Mouse (Mus musculus): Measurements from ENCODE around the gene Akna. TPM values are rescaled to one million over a fixed set of nuclear protein-coding genes. Genes with fewer than 3 reads are reported as not detected.
"Not testable (repeated sequence)": the region's sequence is repeated elsewhere in the genome, so short reads cannot be mapped to it uniquely, and the experiment has no call there.

The Akna gene
- polyA plus RNA-seq, 1 experiment, result 1.9 TPM

GRCm38 (mm10) chr4:63338414-63339076 is 64.6 kb downstream of the Akna start:
- Histone ChIP-seq H3K27me3 (ENCODE audit: control insufficient read depth, insufficient read depth, low read length) (no peaks in the 10 kb centered on the region), H3K27ac (ENCODE audit: insufficient read depth, low read length) (no peak overlapping the region), H3K4me1 (ENCODE audit: control insufficient read depth, insufficient read depth, low read length) (no peaks in the 10 kb centered on the region), H3K4me3 (replicated peaks; ENCODE audit: insufficient read depth, low read depth, low read length) (no peak overlapping the region)
- DNase-seq, result peak in 1 of 2 experiments; percentile 32
- no peak for TF ChIP-seq CTCF (IDR thresholded peaks at IDR 0.05; ENCODE audit: borderline replicate concordance, insufficient read depth, low read depth, low read length)
- 14% methylated on average over 3 of the region's 3 CpGs for WGBS

GRCm38 (mm10) chr4:63333403-63333802 is 69.8 kb downstream of the Akna start:
- no peak for DNase-seq
- no peaks in the 10 kb centered on the region for H3K4me1 ChIP-seq (ENCODE audit: control insufficient read depth, insufficient read depth, low read length)
- no peaks in the 10 kb centered on the region for H3K27me3 ChIP-seq (ENCODE audit: control insufficient read depth, insufficient read depth, low read length)
- no peak for TF ChIP-seq POLR2A (IDR thresholded peaks at IDR 0.05; ENCODE audit: borderline replicate concordance, insufficient read depth, low read length)
- no peak for TF ChIP-seq CTCF (IDR thresholded peaks at IDR 0.05; ENCODE audit: borderline replicate concordance, insufficient read depth, low read depth, low read length)
- 56% methylated on average over 4 of the region's 4 CpGs for WGBS
- no peak overlapping the region for H3K27ac ChIP-seq (ENCODE audit: insufficient read depth, low read length)
- H3K4me3 ChIP-seq (replicated peaks; ENCODE audit: insufficient read depth, low read depth, low read length), result no peak overlapping the region

GRCm38 (mm10) chr4:63323275-63323815 is 79.8 kb downstream of the Akna start:
- Histone ChIP-seq H3K4me3 (replicated peaks; ENCODE audit: insufficient read depth, low read depth, low read length) (no peak overlapping the region), H3K27me3 (ENCODE audit: control insufficient read depth, insufficient read depth, low read length) (no peaks in the 10 kb centered on the region), H3K4me1 (ENCODE audit: control insufficient read depth, insufficient read depth, low read length) (no peaks in the 10 kb centered on the region), H3K27ac (ENCODE audit: insufficient read depth, low read length) (no peak overlapping the region)
- DNase-seq, result no peak
- TF ChIP-seq CTCF (IDR thresholded peaks at IDR 0.05; ENCODE audit: borderline replicate concordance, insufficient read depth, low read depth, low read length), result no peak
- TF ChIP-seq POLR2A (IDR thresholded peaks at IDR 0.05; ENCODE audit: borderline replicate concordance, insufficient read depth, low read length), result no peak
- 86% methylated on average over 8 of the region's 8 CpGs for WGBS

- not testable (repeated sequence) for H3K4me1 ChIP-seq (ENCODE audit: control insufficient read depth, insufficient read depth, low read length); H3K27ac ChIP-seq (ENCODE audit: insufficient read depth, low read length); H3K27me3 ChIP-seq (ENCODE audit: control insufficient read depth, insufficient read depth, low read length); H3K4me3 ChIP-seq (replicated peaks; ENCODE audit: insufficient read depth, low read depth, low read length)
- 22% methylated on average over 3 of the region's 3 CpGs for WGBS
- DNase-seq, result peak; percentile 47 to 75
- TF ChIP-seq CTCF (IDR thresholded peaks at IDR 0.05; ENCODE audit: borderline replicate concordance, insufficient read depth, low read depth, low read length), result peak; percentile 81
These were observed 83.6 kb downstream of the Akna start for GRCm38 (mm10) chr4:63319566-63319965.

Other genes with a start within 250 kb of the Akna start
- gene Ambp, start 248.6 kb downstream of the Akna start, polyA plus RNA-seq (2012; rRNA removed), result not detected in 2 replicates
- gene Kif12, start 231.2 kb downstream of the Akna start, polyA plus RNA-seq (2012; rRNA removed), result 0.06 TPM in 1 of 2 replicates, not detected in the other
- gene Col27a1, start 189.3 kb downstream of the Akna start, polyA plus RNA-seq (2012; rRNA removed), result 24.2 and 27.4 TPM in 2 replicates
- not detected in 2 replicates for gene Orm1, start 58.8 kb downstream of the Akna start, polyA plus RNA-seq (2012; rRNA removed)
- gene Orm3, start 47.2 kb downstream of the Akna start, polyA plus RNA-seq (2012; rRNA removed), result 0.14 TPM in 1 of 2 replicates, not detected in the other
- not detected in 2 replicates for gene Orm2, start 40.9 kb downstream of the Akna start, polyA plus RNA-seq (2012; rRNA removed)
- gene Whrn, start 92.6 kb upstream of the Akna start, polyA plus RNA-seq (2012; rRNA removed), result 91.9 and 101 TPM in 2 replicates
- 148 and 154 TPM in 2 replicates for gene Atp6v1g1, start 141.4 kb upstream of the Akna start, polyA plus RNA-seq (2012; rRNA removed)
- gene Tmem268, start 155.4 kb upstream of the Akna start, polyA plus RNA-seq (2012; rRNA removed), result 11.8 and 12.3 TPM in 2 replicates
- gene Gm11213, start 201.9 kb upstream of the Akna start, polyA plus RNA-seq (2012; rRNA removed), result not detected in 2 replicates
- gene Tex48, start 219.1 kb upstream of the Akna start, polyA plus RNA-seq (2012; rRNA removed), result not detected in 2 replicates